Mouse (Mus musculus) inflammation-experienced regulatory T-cells, adult 6 months (primary cell): ENCODE measurements around the gene Rbpms2. TPM values are rescaled to one million over a fixed set of nuclear protein-coding genes. Genes with fewer than 3 reads are reported as not detected.

Experiments used
- ATAC-seq: one replicate; pipeline ENCODE4 v1.8.0; 2017
- polyA plus RNA-seq, 3 experiments: library from polyadenylated mRNA; unstranded; fragments of 100-300 nt; shearing (Covaris generic); gene quantifications; one replicate each; pipeline ENCODE4 v1.2.1; 2017

Gene Rbpms2
- 1 to 10 TPM in 1 of 3 experiments, not detected in 2; 1.0 TPM for polyA plus RNA-seq

GRCm38 (mm10) chr9:65629025-65629766 lies at the start of gene Rbpms2:
TSS of gene Rbpms2 (plus strand) at chr9:65629648.
- ATAC-seq, result peak; percentile 32

GRCm38 (mm10) chr9:65579781-65580371 lies 49.6 kb upstream of the Rbpms2 start, which contains the start of gene Plekho2:
TSS of gene Plekho2 (minus strand) at chr9:65580040.
- ATAC-seq, result peak; percentile 78

DNA sequence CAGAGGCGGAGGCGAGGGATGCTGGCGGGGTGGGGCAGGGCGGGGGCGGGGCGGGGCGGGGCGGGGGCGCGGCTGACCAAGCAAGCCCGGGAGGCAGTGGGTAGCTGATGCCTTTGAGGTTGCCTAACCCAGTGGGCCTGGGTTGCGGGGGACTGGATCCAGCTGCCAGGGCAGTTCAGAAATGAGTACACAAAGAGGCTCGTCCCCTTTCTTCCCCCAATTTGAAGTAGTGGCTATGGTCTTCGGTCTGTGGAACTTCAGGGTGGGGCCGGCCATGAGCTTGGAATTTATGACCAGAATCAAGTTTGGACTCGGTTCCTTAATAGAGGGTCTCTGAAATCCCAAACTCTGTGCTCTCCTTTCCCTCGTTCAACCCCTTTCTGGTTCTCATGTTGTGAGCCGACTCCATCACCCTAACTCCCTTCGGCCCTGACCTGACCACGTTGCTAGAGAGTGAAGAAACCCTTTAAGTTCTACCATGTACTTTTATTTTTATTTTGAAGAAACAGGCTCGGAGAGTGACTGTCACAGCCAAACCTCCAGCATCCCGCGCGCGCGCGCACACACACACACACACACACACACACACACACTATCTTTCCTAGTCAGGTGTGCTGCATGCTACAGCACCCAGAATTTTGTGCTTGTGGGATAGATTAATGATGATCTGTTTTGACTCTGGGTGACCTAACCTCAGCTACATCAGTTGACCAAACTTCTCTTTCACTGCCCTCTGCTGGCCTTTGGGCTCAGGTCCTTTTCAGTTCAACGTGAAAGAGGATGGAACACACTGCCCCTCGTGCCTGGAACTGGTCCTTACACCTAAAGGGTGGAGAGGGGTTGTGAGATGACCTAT lies 48.8 kb upstream of the Rbpms2 start:
- peak; percentile 62 for ATAC-seq

- no peak for ATAC-seq
Measured at GRCm38 (mm10) chr9:65583045-65583444, 46.4 kb upstream of the Rbpms2 start.

DNA sequence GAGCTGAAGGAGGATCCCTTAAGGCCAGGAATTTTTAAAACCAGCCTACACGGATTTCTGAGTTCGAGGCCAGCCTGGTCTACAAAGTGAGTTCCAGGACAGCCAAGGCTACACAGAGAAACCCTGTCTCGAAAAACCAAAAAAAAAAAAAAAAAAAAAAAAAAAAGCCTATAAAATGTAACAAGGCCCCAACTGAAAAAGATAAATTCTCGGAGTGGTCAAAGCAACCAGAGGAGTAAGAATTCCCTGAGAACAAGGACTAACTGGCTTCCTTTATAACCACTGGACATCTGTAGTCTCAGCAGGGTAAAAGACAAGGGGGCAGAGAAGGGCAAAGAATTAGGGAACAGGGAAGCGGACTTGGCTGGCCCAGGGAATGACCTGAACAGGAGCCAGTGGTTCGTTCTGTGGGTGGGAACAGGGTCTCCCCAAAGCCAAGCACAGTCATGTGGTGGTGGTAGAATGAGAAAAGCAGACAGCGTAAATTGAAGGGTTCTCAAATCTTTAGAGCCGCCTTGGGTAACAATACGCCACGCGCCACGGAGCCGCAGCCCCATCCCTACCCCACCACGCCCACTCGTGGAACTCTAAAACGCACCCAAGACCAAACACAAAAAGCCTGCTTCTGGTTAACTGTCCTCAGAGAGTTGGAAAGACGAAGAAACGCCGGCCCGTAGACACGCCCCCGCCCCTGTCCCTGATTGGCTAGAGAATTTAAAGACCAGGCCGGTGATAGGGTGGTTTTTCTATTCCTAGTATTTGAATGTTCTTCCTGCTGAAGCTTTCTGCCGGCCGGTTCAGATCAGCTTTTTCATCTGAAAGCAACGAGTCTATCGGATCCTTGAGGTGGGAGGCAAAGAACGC lies 42.8 kb upstream of the Rbpms2 start, which contains the start of gene Pif1:
Pif1 (plus strand) TSS at position 755 of the 864 bp plus-strand sequence.
- ATAC-seq, result peak; percentile 86

- ATAC-seq, result peak; percentile 27
Measured at GRCm38 (mm10) chr9:65587270-65587572, 42.2 kb upstream of the Rbpms2 start.

GRCm38 (mm10) chr9:65587573-65588358 lies 41.7 kb upstream of the Rbpms2 start:
- ATAC-seq, result peak; percentile 30

DNA sequence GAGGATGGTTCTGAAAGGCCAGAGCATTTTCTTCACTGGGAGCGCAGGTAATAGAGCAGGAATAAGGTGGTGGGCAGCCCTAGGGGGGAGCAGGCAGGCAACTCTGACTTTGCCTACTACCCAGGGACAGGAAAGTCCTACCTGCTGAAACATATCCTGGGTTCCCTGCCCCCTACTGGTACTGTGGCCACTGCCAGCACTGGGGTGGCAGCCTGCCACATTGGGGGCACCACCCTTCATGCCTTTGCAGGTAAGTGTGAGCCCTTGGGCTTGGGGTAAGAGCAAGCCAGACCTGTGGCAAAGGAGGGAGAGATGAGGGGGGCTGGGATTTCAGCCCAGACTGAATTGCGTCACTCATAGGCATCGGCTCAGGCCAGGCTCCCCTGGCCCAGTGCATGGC lies 40.4 kb upstream of the Rbpms2 start:
- ATAC-seq, result no peak

GRCm38 (mm10) chr9:65592721-65593120 lies 36.7 kb upstream of the Rbpms2 start:
- ATAC-seq, result no peak

GRCm38 (mm10) chr9:65593596-65593995 lies 35.9 kb upstream of the Rbpms2 start:
- no peak for ATAC-seq

- no peak for ATAC-seq
Measured at GRCm38 (mm10) chr9:65598765-65599249, 30.6 kb upstream of the Rbpms2 start.

DNA sequence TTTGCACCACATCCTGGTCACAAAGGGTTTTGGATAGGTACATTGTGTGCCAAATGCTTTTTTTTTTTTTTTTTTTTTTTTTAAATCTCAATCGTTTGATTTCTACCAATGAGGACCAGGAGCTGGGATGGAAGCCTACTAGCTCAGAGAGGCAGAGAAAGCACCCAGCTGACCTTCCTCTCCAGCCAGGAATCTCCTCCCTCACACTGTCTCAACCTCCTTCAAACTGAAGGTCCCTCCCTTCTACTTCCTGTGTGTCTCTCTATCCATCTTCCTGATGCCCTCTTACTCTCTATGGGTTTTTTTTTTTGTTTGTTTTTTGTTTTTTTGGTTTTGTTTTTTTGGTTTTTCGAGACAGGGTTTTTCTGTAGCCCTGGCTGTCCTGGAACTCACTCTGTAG lies 28.5 kb upstream of the Rbpms2 start:
- ATAC-seq, result no peak

- no peak for ATAC-seq
Measured at GRCm38 (mm10) chr9:65603401-65604102, 25.9 kb upstream of the Rbpms2 start.

DNA sequence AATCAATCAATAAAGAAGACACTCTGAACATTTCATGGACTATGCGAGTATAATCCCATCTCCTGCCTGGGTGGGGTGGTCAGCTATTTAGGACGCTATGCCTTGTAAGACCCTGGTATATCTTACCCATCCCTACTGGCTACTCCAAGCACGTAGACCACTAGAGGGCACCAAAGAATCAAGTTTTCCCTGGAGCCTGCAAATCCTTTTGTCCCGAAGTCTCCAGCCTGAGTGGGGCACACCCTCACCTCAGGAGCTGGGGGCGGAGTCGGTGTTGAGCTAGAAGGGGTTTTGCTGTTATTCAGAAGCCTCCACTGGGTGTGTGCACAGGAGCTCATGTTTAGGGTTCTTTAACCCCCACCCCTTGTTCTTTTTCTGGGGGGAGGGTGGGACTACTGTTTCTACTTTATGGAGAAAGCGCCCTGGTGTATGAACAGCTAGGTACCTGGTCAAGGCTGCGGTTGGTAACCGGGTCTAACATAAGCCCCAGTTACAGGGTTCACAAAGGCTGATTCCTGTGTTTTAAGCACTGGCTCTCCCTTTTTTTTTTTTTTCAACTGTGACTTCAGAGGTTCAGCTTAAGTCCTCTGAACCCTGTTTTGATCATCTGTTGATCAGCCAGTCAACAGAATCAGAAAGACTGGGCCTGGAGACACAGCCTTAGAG lies 23.8 kb upstream of the Rbpms2 start:
- ATAC-seq, result no peak

DNA sequence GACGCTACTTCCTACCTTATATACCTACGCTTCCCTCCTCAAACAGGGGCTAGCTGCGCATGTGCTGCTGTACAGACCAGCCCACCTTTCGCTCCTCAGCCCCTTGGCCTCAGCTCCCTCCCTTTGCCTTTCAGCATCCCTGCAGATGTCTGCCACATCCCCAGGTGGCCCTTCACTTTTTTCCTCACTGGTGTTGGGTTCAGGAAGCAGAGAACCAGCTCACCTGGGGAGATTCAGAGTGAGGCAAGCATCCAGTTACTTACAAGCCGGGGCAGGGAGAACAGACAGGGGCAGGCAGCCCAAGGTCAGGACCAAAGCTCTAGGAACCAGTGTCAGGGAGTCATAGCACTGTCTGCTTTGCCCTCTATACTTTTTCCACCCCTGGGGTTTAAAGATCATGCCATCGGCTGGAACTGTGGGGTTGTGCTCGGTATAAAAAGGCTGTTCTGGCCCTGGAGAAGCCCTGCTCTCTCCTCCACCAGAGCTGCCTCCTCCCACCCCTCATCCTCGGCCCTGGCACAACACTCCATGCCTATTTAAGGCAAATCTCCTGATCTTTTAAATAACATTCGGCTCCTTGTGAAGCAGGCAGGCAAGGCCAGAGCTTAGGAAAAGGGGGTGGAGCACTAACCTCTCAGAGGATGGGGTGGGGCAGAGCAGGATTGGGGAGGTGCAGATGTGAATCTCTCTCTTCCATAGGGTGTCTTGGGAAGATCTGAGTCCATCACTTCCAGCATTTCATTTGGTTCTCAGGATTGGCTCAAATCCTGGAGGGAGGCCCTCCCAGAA lies 22.9 kb upstream of the Rbpms2 start:
- ATAC-seq, result no peak

GRCm38 (mm10) chr9:65607120-65607519 lies 22.3 kb upstream of the Rbpms2 start:
- ATAC-seq, result no peak

DNA sequence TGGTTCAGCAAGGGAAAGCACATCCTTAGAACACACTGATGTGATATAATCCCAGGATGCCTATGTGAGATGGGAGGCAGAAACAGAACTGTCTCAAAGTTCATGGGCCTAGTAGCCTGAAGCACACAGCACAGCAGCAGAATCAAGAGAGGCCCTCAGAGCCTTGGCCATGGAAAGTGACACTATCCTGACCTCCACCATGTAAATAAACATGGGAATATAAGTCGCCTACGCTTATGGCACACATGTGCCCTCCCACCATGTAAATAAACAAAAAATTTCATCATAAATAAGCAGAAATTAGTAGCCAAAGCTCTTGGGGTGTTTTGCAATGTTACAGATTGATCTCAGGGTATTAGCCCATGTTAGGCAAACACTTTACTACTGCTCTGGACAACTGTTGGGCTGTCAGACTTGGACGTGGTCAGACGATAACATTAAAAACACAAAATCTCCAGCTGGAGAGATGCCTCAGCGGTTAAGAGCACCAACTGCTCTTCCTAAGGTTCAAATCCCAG lies 17.4 kb upstream of the Rbpms2 start:
- ATAC-seq, result no peak

DNA sequence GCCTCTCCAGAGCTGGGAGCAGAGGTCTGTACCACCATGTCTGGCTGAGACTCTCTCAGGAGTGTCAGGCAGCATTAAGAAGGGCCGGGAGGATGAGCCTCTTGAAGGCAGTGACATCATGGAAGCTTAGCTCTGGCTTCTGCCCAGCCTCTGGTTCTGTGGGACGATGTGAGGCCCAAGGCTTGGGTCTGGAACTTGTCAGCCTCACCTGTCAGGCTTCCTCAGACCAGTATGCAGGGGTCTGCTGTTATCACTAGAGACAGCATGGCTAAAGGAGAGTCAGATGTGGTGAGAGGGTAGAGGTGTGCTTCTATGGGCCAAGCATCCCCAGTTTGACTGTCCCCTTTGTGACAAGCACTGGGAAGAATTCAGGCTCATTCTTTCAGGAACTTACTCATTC lies 16.4 kb upstream of the Rbpms2 start:
- no peak for ATAC-seq

DNA sequence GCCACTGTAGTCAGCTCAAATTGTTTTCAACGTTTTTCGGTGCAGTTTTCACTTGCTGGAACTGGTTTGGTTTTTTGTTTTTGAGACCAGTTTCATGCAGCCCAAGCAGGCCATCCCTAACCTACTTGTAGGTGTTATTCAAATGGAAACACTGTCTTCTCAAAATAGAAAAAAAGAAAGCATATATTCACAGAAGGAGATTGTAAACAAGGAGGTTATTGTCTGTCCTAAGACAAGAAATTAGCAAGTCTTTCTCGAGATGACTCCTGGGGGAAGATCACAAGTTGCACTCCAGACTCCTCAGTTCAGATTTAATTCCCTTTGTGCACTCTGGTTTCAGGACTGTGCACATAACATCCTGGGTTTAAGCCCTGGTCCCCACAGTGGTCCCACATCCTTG lies 10.1 kb upstream of the Rbpms2 start:
- no peak for ATAC-seq
